Mouse (Mus musculus) liver, embryonic 15.5 days (tissue): ENCODE measurements around the gene Uvrag. TPM values are rescaled to one million over a fixed set of nuclear protein-coding genes. Genes with fewer than 3 reads are reported as not detected.

Experiments
- polyA plus RNA-seq: library from polyadenylated mRNA; unstranded; fragments of >200 nt; fragmentation: Nextera tagmentation; extraction: Ambion mirVana; gene quantifications from 2 replicates; pipeline ENCODE4 v1.2.1, GENCODE M21; 2015

Gene Uvrag
- polyA plus RNA-seq, 1 experiment from 2014 or later = 8.3 TPM

Other genes with a start within 250 kb of the Uvrag start
- gene Dgat2, start 41.6 kb upstream of the Uvrag start, polyA plus RNA-seq = 137 and 174 TPM in 2 replicates
- 30.7 and 30.9 TPM in 2 replicates for gene Mogat2, start 97.5 kb upstream of the Uvrag start, polyA plus RNA-seq
- 0.12 and 0.18 TPM in 2 replicates for gene Map6, start 126.3 kb upstream of the Uvrag start, polyA plus RNA-seq
- 80.5 and 82.0 TPM in 2 replicates for gene Serpinh1, start 212.1 kb upstream of the Uvrag start, polyA plus RNA-seq
- gene Gdpd5, start 240.3 kb upstream of the Uvrag start, polyA plus RNA-seq = 1.9 and 2.1 TPM in 2 replicates